Comparison of ENCODE assay signal across 13 mouse cellular contexts in the genomic region with DNA sequence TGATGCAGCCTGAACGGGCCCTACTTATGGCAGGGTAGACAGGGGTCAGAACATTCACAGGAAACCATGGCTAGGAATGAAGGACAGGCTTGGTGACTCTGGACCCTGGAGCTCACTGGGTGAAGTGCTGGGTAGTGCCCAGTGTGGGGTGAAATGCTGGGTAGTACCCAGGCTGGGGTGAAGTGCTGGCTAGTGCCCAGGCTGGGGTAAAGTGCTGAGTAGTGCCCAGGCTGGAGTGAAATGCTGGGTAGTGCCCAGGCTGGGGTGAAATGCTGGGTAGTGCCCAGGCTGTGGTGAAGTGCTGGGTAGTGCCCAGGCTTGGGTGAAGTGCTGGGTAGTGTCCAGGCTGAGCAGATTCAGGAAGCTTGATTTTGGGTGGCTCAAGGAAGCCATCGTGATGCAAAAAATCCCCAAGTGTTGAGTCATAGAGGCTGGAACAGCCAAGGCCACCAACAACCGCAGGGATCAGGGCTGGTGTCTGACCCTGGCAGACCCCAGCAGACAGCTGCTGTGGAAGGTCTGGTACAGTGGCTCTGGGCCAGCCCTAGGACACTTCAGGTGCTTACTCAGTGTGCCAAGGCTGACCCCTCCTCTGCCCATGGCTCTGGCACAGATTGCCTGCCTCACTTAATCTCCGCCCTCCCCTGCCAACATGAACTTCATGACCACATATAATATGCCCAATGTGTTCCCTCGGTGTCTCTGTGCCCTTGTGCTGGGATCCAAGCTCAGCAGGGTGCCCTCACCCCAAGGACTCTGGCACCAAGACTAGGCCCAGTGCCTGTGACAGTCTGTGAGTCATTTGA. TPM values are rescaled to one million over a fixed set of nuclear protein-coding genes. Genes with fewer than 3 reads are reported as not detected.
DNase-seq lines count a peak whose midpoint lies in the region; ATAC-seq and TF ChIP-seq lines count a peak whose summit lies in the region.
"Had no signal": no experiment of that assay in that cellular context is flagged by ENCODE, and none has a peak within 500 bp of the region (broad histone marks: within the 10 kb centered on the region; RNA-seq: fewer than 3 reads in every experiment).

No protein-coding gene starts in this region.

- peak overlapping the region; percentile 8; the same call in 1 of the 2 replicates for H3K27ac ChIP-seq in kidney, adult 2 months (ENCODE audit: insufficient read depth, low read depth, low read length)
- no peak overlapping the region for H3K27ac ChIP-seq in forebrain, embryonic 16.5 days (ENCODE audit: low read length)
- H3K27ac ChIP-seq: forebrain, embryonic 12.5 days had no signal

- 51% methylated on average over 5 of the region's 5 CpGs for WGBS in kidney, adult 2 months
- WGBS in forebrain, embryonic 16.5 days, result 83% methylated on average over 5 of the region's 5 CpGs

- H3K4me1 ChIP-seq in kidney, adult 2 months (ENCODE audit: control insufficient read depth, insufficient read depth, low read length), result peaks cover 42% of the 10 kb centered on the region
- no peaks in the 10 kb centered on the region for H3K4me1 ChIP-seq in forebrain, embryonic 16.5 days (replicated peaks; ENCODE audit: control insufficient read depth, insufficient read depth, low read length)
- H3K4me1 ChIP-seq: forebrain, embryonic 12.5 days had no signal

- no peak for TF ChIP-seq CTCF in kidney, adult 2 months (conservative IDR thresholded peaks at IDR 0.05; ENCODE audit: insufficient read depth, insufficient read length, low read depth, low read length)

- H3K27me3 ChIP-seq in kidney, adult 2 months (replicated peaks; ENCODE audit: control insufficient read depth, insufficient read depth, low read length), result no peaks in the 10 kb centered on the region
- no peaks in the 10 kb centered on the region for H3K27me3 ChIP-seq in forebrain, embryonic 16.5 days (replicated peaks; ENCODE audit: control insufficient read depth, insufficient read depth, low read length)
- H3K27me3 ChIP-seq: forebrain, embryonic 12.5 days; heart, embryonic 15.5 days; liver, embryonic 13.5 days had no signal

- no peaks in the 10 kb centered on the region for H3K9me3 ChIP-seq in forebrain, embryonic 16.5 days (ENCODE audit: control insufficient read depth, low read length)
- H3K9me3 ChIP-seq: forebrain, embryonic 12.5 days; heart, embryonic 15.5 days; liver, embryonic 13.5 days had no signal

- H3K4me2 ChIP-seq in forebrain, embryonic 16.5 days (ENCODE audit: low read length), result no peak overlapping the region
- H3K4me2 ChIP-seq: forebrain, embryonic 12.5 days; heart, embryonic 15.5 days; liver, embryonic 13.5 days had no signal

- no peak for TF ChIP-seq POLR2A in kidney, adult 2 months (IDR thresholded peaks at IDR 0.05; ENCODE audit: low read depth, low read length)

- DNase-seq in kidney, adult 2 months, result peak; percentile 69
- no peak for DNase-seq in kidney, postnatal 25 days
- DNase-seq in 3134 (ENCODE audit: extremely low read depth, insufficient read length, low spot score), result peak; percentile 94
- peak; percentile 57 for DNase-seq in NIH3T3 (ENCODE audit: low read depth)
- no peak for DNase-seq in cerebellum, postnatal 36 days
- DNase-seq: liver, embryonic 13.5 days; retina, postnatal 1 day had no signal

- ATAC-seq in common myeloid progenitor, adult 5-6 weeks (replicated peaks; ENCODE audit: low read depth, poor library complexity, severe bottlenecking), result 0 out of 2 replicates have a peak, but pooled peaks have one; percentile 6
- ATAC-seq in forebrain, embryonic 16.5 days, result no peak
- ATAC-seq in CD4-positive, CD25-positive, alpha-beta regulatory T cell, adult 4 months, result no peak
- ATAC-seq: inflammation-experienced regulatory T-cells, adult 6 months had no signal

- H3K36me3 ChIP-seq in kidney, adult 2 months (ENCODE audit: control insufficient read depth, insufficient read depth, low read length), result no peaks in the 10 kb centered on the region
- H3K36me3 ChIP-seq in forebrain, embryonic 16.5 days (ENCODE audit: control insufficient read depth, insufficient read depth), result no peaks in the 10 kb centered on the region
- H3K36me3 ChIP-seq: forebrain, embryonic 12.5 days; heart, embryonic 15.5 days; liver, embryonic 13.5 days had no signal

- no peak overlapping the region for H3K9ac ChIP-seq in forebrain, embryonic 16.5 days (replicated peaks; ENCODE audit: low read depth, low read length)
- H3K9ac ChIP-seq: forebrain, embryonic 12.5 days; heart, embryonic 15.5 days; liver, embryonic 13.5 days had no signal

- H3K4me3 ChIP-seq in kidney, adult 2 months (ENCODE audit: insufficient read depth, low read depth, low read length), result no peak overlapping the region
- H3K4me3 ChIP-seq in forebrain, embryonic 16.5 days (replicated peaks; ENCODE audit: low read length), result no peak overlapping the region
- H3K4me3 ChIP-seq: forebrain, embryonic 12.5 days; heart, embryonic 15.5 days; liver, embryonic 13.5 days had no signal

RNA-seq across cellular contexts. Expression of a gene that starts 9.3 kb away (rescaled TPM):
- 8.1 and 8.6 TPM in 2 replicates for polyA plus RNA-seq in kidney, adult 2 months (2012; rRNA removed)
- total RNA-seq in common myeloid progenitor, adult 5-6 weeks (2017), result 9.9 and 10.2 TPM in 2 replicates
- polyA plus RNA-seq in forebrain, embryonic 16.5 days (2015; fragmentation: Nextera tagmentation; extraction: Ambion mirVana), result 29.1 and 31.2 TPM in 2 replicates
- 10 to 100 TPM in 1 of 2 experiments, 1 to 10 TPM in 1; 6.0 to 18.6 TPM for polyA plus RNA-seq in CD4-positive, CD25-positive, alpha-beta regulatory T cell, adult 4 months (2017; shearing (Covaris generic))

RNA-seq across cellular contexts. Expression of a gene that starts 21.2 kb away (rescaled TPM):
- 11.4 and 13.6 TPM in 2 replicates for polyA plus RNA-seq in kidney, adult 2 months (2012; rRNA removed)
- 20.0 and 29.2 TPM in 2 replicates for total RNA-seq in common myeloid progenitor, adult 5-6 weeks (2017)
- polyA plus RNA-seq in forebrain, embryonic 16.5 days (2015; fragmentation: Nextera tagmentation; extraction: Ambion mirVana), result 8.6 and 8.7 TPM in 2 replicates
- 10 to 100 TPM; 26.9 to 31.4 TPM for polyA plus RNA-seq in CD4-positive, CD25-positive, alpha-beta regulatory T cell, adult 4 months (2017; shearing (Covaris generic))

RNA-seq across cellular contexts. Expression of a gene that starts 38.5 kb away (rescaled TPM):
- 129 and 135 TPM in 2 replicates for polyA plus RNA-seq in kidney, adult 2 months (2012; rRNA removed)
- total RNA-seq in common myeloid progenitor, adult 5-6 weeks (2017), result 114 and 141 TPM in 2 replicates
- polyA plus RNA-seq in forebrain, embryonic 16.5 days (2015; fragmentation: Nextera tagmentation; extraction: Ambion mirVana), result 224 and 243 TPM in 2 replicates
- polyA plus RNA-seq in CD4-positive, CD25-positive, alpha-beta regulatory T cell, adult 4 months (2017; shearing (Covaris generic)), result 100 to 1,000 TPM; 117 to 179 TPM

Comparison
In these comparisons a context has a peak if more than half of its experiments do, and no peak if none do; other contexts are left out.
1. DNase-seq: peak in kidney, adult 2 months (single experiment), 3134 (single experiment) and NIH3T3 (single experiment); none in kidney, postnatal 25 days (0 of 2) and cerebellum, postnatal 36 days (0 of 2).